Mouse (Mus musculus) midbrain, embryonic 16.5 days (tissue): Measurements from ENCODE around the gene 1700088E04Rik. TPM values are rescaled to one million over a fixed set of nuclear protein-coding genes. Genes with fewer than 3 reads are reported as not detected.

Experiments
- ATAC-seq: fragments of 200-750 bp; cut with Nextera tagmentation; 2 replicates; pipeline ENCODE4 v1.8.0; 2017; ENCODE audit warnings: moderate TSS enrichment
- H3K27ac ChIP-seq: fragments of 300-500 bp; sonication (generic); 2 replicates; pipeline ENCODE4 v1.5.1; 2014; ENCODE audit warnings: mild to moderate bottlenecking, low read length, mixed read lengths
- H3K27me3 ChIP-seq: fragments of 300-500 bp; sonication (generic); 2 replicates; pipeline ENCODE4 v1.6.1; 2014; ENCODE audit warnings: low read depth, low read length, mixed read lengths; ENCODE audit not compliant: control insufficient read depth, insufficient read depth
- H3K36me3 ChIP-seq: fragments of 300-500 bp; sonication (generic); 2 replicates; pipeline ENCODE4 v1.6.1; 2014; ENCODE audit warnings: mild to moderate bottlenecking, low read length, moderate library complexity, mixed read lengths; ENCODE audit not compliant: control insufficient read depth, insufficient read depth
- H3K4me1 ChIP-seq: fragments of 300-500 bp; sonication (generic); 2 replicates; pipeline ENCODE4 v1.6.1; 2014; ENCODE audit warnings: mild to moderate bottlenecking, low read length, mixed read lengths; ENCODE audit not compliant: control insufficient read depth, insufficient read depth
- H3K4me2 ChIP-seq: fragments of 300-500 bp; sonication (generic); 2 replicates; pipeline ENCODE4 v1.6.1; 2014; ENCODE audit warnings: mild to moderate bottlenecking, low read length, mixed read lengths
- H3K4me3 ChIP-seq: fragments of 300-500 bp; sonication (generic); 2 replicates; pipeline ENCODE4 v1.5.1; 2014; ENCODE audit warnings: low read depth, mild to moderate bottlenecking, low read length, moderate library complexity, mixed read lengths
- H3K9ac ChIP-seq: fragments of 300-500 bp; sonication (generic); 2 replicates; pipeline ENCODE4 v1.6.1; 2014; ENCODE audit warnings: low read depth, low read length, mixed read lengths
- H3K9me3 ChIP-seq: fragments of 300-500 bp; sonication (generic); replicated peaks from 2 replicates; pipeline ENCODE4 v1.6.1; 2014; ENCODE audit warnings: mild to moderate bottlenecking, low read length, mixed read lengths; ENCODE audit not compliant: control insufficient read depth, poor library complexity, severe bottlenecking
- WGBS: fragments of 180-500 bp; shearing (Covaris S2); extraction: QIAGEN DNeasy Blood & Tissue Kit; methylation state at CpG from one replicate; pipeline ENCODE4 v1.1.7; 2014; 5-methylcytosine and 5-hydroxymethylcytosine counted together
- polyA plus RNA-seq: library from polyadenylated mRNA; unstranded; fragments of >200 nt; fragmentation: Nextera tagmentation; extraction: Ambion mirVana; gene quantifications from 2 replicates; pipeline ENCODE4 v1.2.1, GENCODE M21; 2015

The 1700088E04Rik gene
- polyA plus RNA-seq, 1 experiment from 2014 or later: 18.8 TPM

DNA sequence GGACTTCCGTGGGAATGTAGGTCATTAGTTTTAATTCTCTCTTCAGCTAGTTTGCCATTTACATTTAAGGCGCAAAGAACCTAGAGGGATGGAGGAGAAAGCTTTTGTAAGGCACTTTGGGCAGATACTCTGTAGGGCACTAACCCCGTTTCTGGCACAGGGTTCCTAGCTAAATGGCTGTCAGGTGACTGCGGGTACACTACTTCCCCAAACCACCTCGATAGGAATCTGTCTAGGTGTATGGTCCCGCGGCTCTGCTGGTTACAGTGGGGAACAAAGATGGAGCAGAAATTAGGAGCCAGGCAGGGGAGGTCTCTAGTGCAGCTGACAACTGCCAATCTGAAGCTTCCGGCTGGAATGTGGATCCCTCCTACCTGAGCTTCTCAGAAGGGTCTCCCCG lies 31.0 kb downstream of the 1700088E04Rik start:
- Histone ChIP-seq H3K36me3 (0 out of 2 replicates have a peak, but pooled peaks cover 3% of the 10 kb centered on the region), H3K9ac (peak overlapping the region; percentile 98), H3K27ac (no peak overlapping the region; the same call in 1 of the 2 replicates), H3K4me3 (peak overlapping the region; percentile 94), H3K4me1 (peaks cover 26% of the 10 kb centered on the region), H3K9me3 (no peaks in the 10 kb centered on the region), H3K4me2 (peak overlapping the region; percentile 97), H3K27me3 (no peaks in the 10 kb centered on the region)
- WGBS: 25% methylated on average over 9 of the region's 9 CpGs
- no peak for ATAC-seq

DNA sequence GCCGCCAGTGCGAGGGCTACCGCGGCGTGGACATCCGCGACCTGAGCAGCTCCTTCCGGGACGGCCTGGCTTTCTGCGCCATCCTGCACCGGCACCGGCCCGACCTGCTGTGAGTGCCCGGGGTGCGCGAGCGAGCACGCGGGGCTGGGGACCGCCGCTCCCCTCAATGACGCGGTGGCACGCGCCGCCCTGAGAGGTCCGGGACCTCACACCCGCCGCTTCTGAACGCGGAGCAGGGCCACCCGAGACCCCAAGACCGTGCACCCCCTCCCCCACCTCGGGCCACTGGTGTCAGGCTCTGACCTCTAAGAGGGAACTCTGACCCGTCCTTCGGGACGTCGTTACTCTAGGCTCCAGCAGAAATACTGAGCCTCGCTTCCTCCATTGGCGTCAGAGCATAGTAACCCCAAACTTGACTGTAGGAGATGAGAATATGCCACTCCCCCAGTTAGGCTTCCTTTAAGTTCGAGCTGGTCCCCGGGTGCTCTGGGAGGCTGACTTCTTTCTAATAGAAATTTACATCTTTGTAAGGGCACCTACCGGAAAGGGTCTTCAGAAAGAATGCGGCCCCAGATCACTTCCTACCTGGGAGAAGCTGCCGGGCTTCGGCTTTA lies 31.6 kb downstream of the 1700088E04Rik start:
- ATAC-seq: peak; percentile 69
- peaks cover 26% of the 10 kb centered on the region for H3K4me1 ChIP-seq
- H3K4me3 ChIP-seq: peak overlapping the region; percentile 94
- peak overlapping the region; percentile 77 for H3K27ac ChIP-seq
- H3K9ac ChIP-seq: peak overlapping the region; percentile 98
- no peaks in the 10 kb centered on the region for H3K36me3 ChIP-seq
- H3K27me3 ChIP-seq: no peaks in the 10 kb centered on the region
- under 1% methylated on average over 37 of the region's 46 CpGs for WGBS
- peak overlapping the region; percentile 97 for H3K4me2 ChIP-seq
- H3K9me3 ChIP-seq: no peaks in the 10 kb centered on the region

DNA sequence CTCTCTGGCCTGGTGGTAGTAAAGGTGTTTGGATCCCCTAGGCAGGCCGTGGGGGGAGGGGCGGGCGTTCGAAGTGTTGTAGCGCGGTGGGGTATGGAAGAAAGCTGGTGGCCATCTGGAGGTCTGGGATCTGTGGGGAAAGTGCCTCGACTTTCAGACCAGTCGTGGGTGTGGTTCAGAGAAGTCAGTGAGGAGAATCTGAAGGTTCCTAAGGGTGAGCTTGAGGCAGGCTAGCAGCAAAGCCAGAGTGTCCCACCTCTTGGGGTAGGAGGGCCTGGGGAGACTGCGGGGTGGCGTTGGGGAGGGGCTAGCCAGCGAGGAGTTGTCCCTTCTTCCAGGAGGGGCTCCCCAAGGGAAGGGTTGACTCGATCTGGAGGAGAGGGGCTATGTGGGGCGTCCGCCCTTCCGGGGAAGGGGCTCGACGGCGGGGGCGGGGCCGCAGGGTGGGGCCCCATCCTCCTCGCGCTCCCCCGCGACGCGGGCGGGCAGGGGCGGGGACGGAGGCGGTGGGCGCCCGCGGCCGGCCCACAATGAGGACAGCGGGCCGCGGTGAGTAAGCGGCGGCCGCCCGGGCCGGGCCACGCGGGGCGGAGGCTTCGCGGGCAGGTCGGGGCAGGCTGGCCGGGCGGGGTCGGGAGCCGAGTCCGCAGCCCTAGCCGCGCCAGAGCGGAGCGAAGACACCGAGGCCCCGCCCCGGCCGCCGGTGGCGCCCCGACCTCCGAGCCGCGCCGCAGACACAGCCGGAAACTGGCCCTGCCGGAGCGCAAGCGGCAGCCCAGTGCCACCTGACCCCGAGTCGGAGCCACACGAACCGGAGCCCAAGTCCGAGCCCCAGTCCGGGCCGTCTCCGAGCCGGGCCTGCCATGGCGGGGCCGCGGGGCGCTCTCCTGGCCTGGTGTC lies 32.4 kb downstream of the 1700088E04Rik start, which contains the start of gene Micall1:
TSS of gene Micall1 (plus strand) at position 478 of the 900 bp plus-strand sequence.
- peak; percentile 75 for ATAC-seq
- Histone ChIP-seq H3K27ac (peak within 1 kb of the TSS; percentile 77), H3K4me1 (peaks cover 26% of the 10 kb centered on the region), H3K9me3 (no peaks in the 10 kb centered on the region), H3K4me3 (peak within 1 kb of the TSS; percentile 94), H3K27me3 (no peaks in the 10 kb centered on the region), H3K9ac (peak within 1 kb of the TSS; percentile 98), H3K4me2 (peak within 1 kb of the TSS; percentile 97), H3K36me3 (no peaks in the 10 kb centered on the region)
- WGBS: under 1% methylated on average over 52 of the region's 85 CpGs

DNA sequence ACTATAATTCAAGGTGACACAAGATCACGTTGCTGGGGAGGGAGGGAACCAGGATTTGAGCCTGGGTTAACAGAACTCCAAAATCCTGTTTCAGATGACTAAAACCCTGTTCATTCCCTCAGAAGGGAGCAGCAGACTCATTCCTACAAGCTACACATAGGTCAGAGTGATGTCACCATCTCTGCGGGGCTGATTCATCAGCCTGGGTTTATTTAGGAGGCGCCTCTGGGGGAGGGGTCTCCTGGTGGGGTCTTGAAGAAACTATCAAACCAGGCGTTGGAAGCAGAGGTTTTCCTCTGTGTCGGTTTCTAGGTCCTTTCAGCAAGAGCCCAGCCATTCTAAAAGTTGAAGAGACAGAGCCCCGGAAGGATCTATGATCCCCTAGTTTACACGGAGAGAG lies 33.1 kb downstream of the 1700088E04Rik start:
- Histone ChIP-seq H3K4me2 (peak overlapping the region; percentile 97), H3K36me3 (no peaks in the 10 kb centered on the region), H3K27me3 (no peaks in the 10 kb centered on the region), H3K9ac (0 out of 2 replicates have a peak overlapping the region, but pooled peaks have one; percentile 98), H3K4me3 (no peak overlapping the region; the same call in 1 of the 2 replicates), H3K27ac (peak overlapping the region; percentile 77; the same call in 1 of the 2 replicates), H3K4me1 (peaks cover 26% of the 10 kb centered on the region), H3K9me3 (no peaks in the 10 kb centered on the region)
- ATAC-seq: no peak
- 23% methylated on average over 7 of the region's 7 CpGs for WGBS

DNA sequence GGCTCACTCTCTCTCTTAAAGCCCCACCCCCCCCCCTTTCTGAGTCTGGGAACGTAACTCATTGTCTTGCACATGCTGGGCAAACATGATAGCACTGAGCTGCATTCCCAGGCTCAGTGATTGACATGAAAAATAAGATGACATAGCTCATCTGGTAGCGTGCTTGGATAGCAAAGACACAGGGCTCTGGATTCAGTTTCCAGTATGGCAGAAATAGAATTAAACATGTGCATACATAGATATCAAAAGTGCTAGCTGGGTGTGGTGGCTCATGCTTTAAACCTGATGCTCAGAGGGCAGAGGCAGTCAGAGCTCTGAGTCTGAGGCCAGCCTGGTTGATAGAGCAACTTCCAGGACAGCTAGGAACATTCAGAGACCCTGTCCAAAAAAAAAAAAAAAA lies 35.2 kb downstream of the 1700088E04Rik start:
- WGBS: 54% methylated on average over 2 of the region's 2 CpGs
- no peak for ATAC-seq
- no peaks in the 10 kb centered on the region for H3K36me3 ChIP-seq
- no peak overlapping the region for H3K27ac ChIP-seq
- H3K9ac ChIP-seq: no peak overlapping the region
- H3K4me1 ChIP-seq: peaks cover 16% of the 10 kb centered on the region
- no peaks in the 10 kb centered on the region for H3K9me3 ChIP-seq
- no peak overlapping the region for H3K4me2 ChIP-seq
- no peaks in the 10 kb centered on the region for H3K27me3 ChIP-seq
- H3K4me3 ChIP-seq: no peak overlapping the region

DNA sequence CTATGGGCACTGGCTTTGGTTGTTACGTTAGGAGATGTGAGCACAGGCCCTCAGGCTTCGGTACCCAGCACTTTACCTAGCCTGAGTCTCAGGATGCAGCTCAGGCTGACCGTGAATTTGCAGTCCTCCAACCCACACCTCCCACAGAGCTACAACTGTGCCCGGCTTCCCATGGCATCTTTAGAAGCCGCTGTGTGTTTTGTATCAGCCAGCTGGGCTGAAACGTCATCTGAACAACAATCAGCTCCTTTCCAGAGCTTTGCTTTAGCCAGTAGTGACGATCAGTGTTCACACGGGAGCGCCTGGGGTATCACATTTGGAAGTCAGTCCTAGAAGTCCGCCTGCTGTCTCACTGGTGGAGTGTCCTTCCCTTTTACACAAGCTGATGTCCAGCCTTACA lies 37.8 kb downstream of the 1700088E04Rik start:
- Histone ChIP-seq H3K4me3 (no peak overlapping the region), H3K4me1 (peaks cover 4% of the 10 kb centered on the region), H3K36me3 (no peaks in the 10 kb centered on the region), H3K9ac (no peak overlapping the region), H3K9me3 (no peaks in the 10 kb centered on the region), H3K4me2 (no peak overlapping the region), H3K27me3 (no peaks in the 10 kb centered on the region), H3K27ac (no peak overlapping the region)
- no peak for ATAC-seq
- 68% methylated on average over 10 of the region's 10 CpGs for WGBS

DNA sequence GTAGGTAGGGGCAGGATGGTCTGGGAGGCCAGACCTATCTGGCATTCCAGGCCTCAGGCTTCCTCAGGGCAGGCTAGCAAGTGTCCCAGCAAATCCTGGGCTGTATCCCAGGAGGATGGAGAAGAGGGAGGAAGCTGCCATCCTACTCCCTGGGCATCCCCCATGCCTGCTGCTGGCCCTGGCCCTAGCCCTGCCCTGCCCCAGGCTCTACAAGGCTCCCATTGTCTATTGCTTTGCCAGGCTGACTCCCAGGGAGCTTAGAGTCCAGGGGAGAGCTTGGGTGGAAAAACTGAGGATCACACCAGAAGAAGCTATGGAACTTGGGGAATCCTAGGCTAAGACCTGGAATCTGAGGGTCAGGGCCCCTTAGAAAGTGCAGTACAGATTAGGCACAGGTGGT lies 39.5 kb downstream of the 1700088E04Rik start:
- Histone ChIP-seq H3K9ac (no peak overlapping the region), H3K4me1 (no peaks in the 10 kb centered on the region), H3K27me3 (no peaks in the 10 kb centered on the region), H3K4me3 (no peak overlapping the region), H3K9me3 (no peaks in the 10 kb centered on the region), H3K36me3 (no peaks in the 10 kb centered on the region), H3K27ac (no peak overlapping the region), H3K4me2 (no peak overlapping the region)
- no peak for ATAC-seq

DNA sequence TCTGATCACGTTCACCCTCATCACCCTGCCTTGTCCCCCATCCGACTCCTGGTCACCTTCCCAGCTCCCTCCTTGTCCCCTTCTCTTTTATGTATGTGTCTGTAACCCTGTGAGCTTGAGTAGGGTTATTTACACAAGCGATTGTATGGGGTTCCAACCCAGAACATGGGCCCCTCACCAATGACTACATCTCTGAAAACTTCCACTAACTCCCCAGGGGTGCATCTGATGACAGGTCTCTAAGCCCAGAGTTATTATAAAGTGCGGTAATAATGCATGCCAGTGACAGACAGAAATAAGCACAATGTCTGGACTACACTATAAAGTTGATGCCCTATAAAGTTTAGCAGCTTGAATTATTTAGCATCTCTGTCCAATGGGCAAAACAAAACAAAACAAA lies 40.7 kb downstream of the 1700088E04Rik start:
- H3K36me3 ChIP-seq: peaks cover 3% of the 10 kb centered on the region; the same call in 1 of the 2 replicates

DNA sequence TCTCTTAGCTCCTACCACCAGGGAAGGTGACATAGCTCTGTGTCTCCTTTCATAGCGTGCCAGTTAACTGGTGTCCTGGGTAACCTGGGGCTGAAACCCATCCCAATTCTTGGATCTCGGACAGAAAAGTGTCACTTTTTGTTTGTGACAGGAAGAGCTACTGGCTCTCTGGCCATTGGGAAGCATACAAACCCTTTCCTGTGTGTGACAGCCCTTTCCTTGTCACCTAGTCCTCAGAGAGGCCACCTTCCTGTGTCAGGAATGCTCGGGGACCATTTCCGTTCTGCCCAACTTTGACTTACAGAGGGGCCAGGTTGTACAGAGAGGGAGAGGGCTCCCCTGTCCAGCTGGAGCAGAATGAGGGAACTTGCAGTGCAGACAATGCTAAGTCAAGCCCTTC lies 41.6 kb downstream of the 1700088E04Rik start:
- Histone ChIP-seq H3K27me3 (no peaks in the 10 kb centered on the region), H3K4me1 (no peaks in the 10 kb centered on the region), H3K9me3 (no peaks in the 10 kb centered on the region), H3K4me2 (no peak overlapping the region), H3K27ac (no peak overlapping the region), H3K4me3 (no peak overlapping the region), H3K36me3 (peaks cover 4% of the 10 kb centered on the region), H3K9ac (no peak overlapping the region)
- 60% methylated on average over 4 of the region's 4 CpGs for WGBS
- ATAC-seq: no peak

More for the DNA sequence above, 40.7 kb downstream of the 1700088E04Rik start:
- Histone ChIP-seq H3K4me2 (no peak overlapping the region), H3K4me3 (no peak overlapping the region), H3K9ac (no peak overlapping the region), H3K9me3 (no peaks in the 10 kb centered on the region), H3K4me1 (no peaks in the 10 kb centered on the region), H3K27ac (no peak overlapping the region), H3K27me3 (no peaks in the 10 kb centered on the region)
- ATAC-seq: no peak
- 80% methylated on average over 4 of the region's 4 CpGs for WGBS
